Mouse (Mus musculus) kidney, postnatal 0 days (tissue): ENCODE results near the gene Smim17. TPM values are rescaled to one million over a fixed set of nuclear protein-coding genes. Genes with fewer than 3 reads are reported as not detected.
"Not testable (repeated sequence)": the region's sequence is repeated elsewhere in the genome, so short reads cannot be mapped to it uniquely, and the experiment has no call there.

Experiments
- ATAC-seq: fragments of 200-750 bp; cut with Nextera tagmentation; replicated peaks from 2 replicates; pipeline ENCODE4 v1.8.0; 2017; ENCODE audit warnings: low read depth, moderate number of reproducible peaks, moderate TSS enrichment, moderate library complexity; ENCODE audit not compliant: low FRiP score
- DNase-seq: peaks from one replicate; pipeline ENCODE4 v3.0.0-alpha.2; 2016; ENCODE audit warnings: low spot score
- H3K27ac ChIP-seq: fragments of 300-500 bp; sonication (generic); 2 replicates; pipeline ENCODE4 v1.5.1; 2014; ENCODE audit warnings: mild to moderate bottlenecking
- H3K27me3 ChIP-seq: fragments of 300-500 bp; sonication (generic); 2 replicates; pipeline ENCODE4 v1.6.1; 2014; ENCODE audit warnings: low read length, mixed read lengths; ENCODE audit not compliant: insufficient read depth
- H3K36me3 ChIP-seq: fragments of 300-500 bp; sonication (generic); 2 replicates; pipeline ENCODE4 v1.6.1; 2014; ENCODE audit warnings: low read length, mixed read lengths; ENCODE audit not compliant: insufficient read depth
- H3K4me1 ChIP-seq: fragments of 300-500 bp; sonication (generic); replicated peaks from 2 replicates; pipeline ENCODE4 v1.6.1; 2014; ENCODE audit warnings: antibody characterized with exemption, low read length, mixed read lengths; ENCODE audit not compliant: insufficient read depth
- H3K4me2 ChIP-seq: fragments of 300-500 bp; sonication (generic); 2 replicates; pipeline ENCODE4 v1.6.1; 2014; ENCODE audit warnings: mild to moderate bottlenecking, low read length, moderate library complexity, mixed read lengths
- H3K4me3 ChIP-seq: fragments of 300-500 bp; sonication (generic); replicated peaks from 2 replicates; pipeline ENCODE4 v1.5.1; 2014; ENCODE audit warnings: low read depth, low read length
- H3K9ac ChIP-seq: fragments of 300-500 bp; sonication (generic); 2 replicates; pipeline ENCODE4 v1.6.1; 2014; ENCODE audit warnings: low read depth, low read length
- H3K9me3 ChIP-seq: fragments of 300-500 bp; sonication (generic); replicated peaks from 2 replicates; pipeline ENCODE4 v1.6.1; 2016; ENCODE audit warnings: low read length, inconsistent platforms, mixed read lengths
- CTCF ChIP-seq: IDR thresholded peaks from 2 replicates; pipeline ENCODE4 v1.5.1; 2016; ENCODE audit warnings: antibody characterized with exemption, low read depth, mild to moderate bottlenecking, moderate library complexity
- WGBS: fragments of 180-500 bp; shearing (Covaris S2); extraction: QIAGEN DNeasy Blood & Tissue Kit; methylation state at CpG from one replicate; pipeline ENCODE4 v1.1.7; 2014; 5-methylcytosine and 5-hydroxymethylcytosine counted together
- polyA plus RNA-seq: library from polyadenylated mRNA; unstranded; fragments of >200 nt; fragmentation: Nextera tagmentation; extraction: Ambion mirVana; gene quantifications from 2 replicates; pipeline ENCODE4 v1.2.1, GENCODE M21; 2015

Smim17 gene
- polyA plus RNA-seq, 1 experiment from 2014 or later = not detected

DNA sequence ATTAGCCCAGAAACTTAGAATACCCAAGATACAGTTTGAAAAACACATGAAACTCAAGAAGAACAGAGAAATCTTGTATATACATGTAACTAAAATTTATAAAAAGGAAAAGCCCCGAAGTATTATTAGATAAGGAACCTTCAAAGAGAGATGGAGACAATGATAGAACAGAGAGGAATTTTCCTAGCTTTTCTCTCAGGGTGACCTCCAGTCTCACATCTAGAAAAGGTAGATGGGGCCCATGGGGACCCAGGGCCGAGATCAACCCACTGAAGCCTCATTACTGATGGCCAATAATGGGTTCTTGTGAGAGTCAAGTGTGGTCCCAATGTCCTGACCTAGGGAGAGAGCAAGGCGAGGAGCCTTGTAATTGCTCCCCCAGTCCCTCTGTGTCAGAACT is 39.9 kb downstream of the Smim17 start, which contains the start of gene Olfr1344:
Gene Olfr1344 (plus strand): TSS at position 301 of the 400 bp plus-strand sequence.
- H3K27ac ChIP-seq = no peak within 1 kb of the TSS
- no peaks in the 10 kb centered on the region for H3K36me3 ChIP-seq
- no peak within 1 kb of the TSS for H3K4me3 ChIP-seq
- no peak within 1 kb of the TSS for H3K4me2 ChIP-seq
- DNase-seq (no peak), ATAC-seq (no peak)
- no peaks in the 10 kb centered on the region for H3K4me1 ChIP-seq
- no peaks in the 10 kb centered on the region for H3K27me3 ChIP-seq
- TF ChIP-seq CTCF = no peak
- H3K9ac ChIP-seq = no peak within 1 kb of the TSS
- WGBS = 67% methylated on average over 3 of the region's 3 CpGs
- no peaks in the 10 kb centered on the region for H3K9me3 ChIP-seq

DNA sequence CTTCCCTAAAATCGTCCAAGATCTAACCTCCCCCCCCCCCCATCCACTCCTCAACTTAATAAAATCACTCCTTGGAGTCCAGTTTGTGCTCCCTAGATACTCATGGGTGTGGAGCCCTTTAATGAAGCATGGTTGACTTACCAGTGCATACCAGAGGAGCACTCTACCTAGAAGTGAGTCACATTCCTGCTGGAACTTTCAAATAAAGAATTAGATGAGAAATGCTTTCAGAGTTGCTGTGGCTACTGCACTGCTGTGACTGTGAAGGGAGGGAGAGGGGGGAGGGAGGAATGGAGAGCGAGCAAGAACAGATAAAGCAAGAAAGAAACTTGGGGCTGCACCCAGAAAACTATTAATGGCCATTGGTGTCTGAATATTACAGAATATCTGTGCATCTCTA is 42.7 kb downstream of the Smim17 start:
- Histone ChIP-seq H3K4me2 (no peak overlapping the region), H3K9me3 (no peaks in the 10 kb centered on the region), H3K4me1 (no peaks in the 10 kb centered on the region), H3K27me3 (no peaks in the 10 kb centered on the region), H3K4me3 (no peak overlapping the region), H3K9ac (no peak overlapping the region), H3K36me3 (no peaks in the 10 kb centered on the region), H3K27ac (no peak overlapping the region)
- no peak for DNase-seq
- 0 out of 2 replicates have a peak, but pooled peaks have one; percentile 33 for ATAC-seq
- no peak for TF ChIP-seq CTCF
- WGBS = 61% methylated on average over 2 of the region's 2 CpGs

DNA sequence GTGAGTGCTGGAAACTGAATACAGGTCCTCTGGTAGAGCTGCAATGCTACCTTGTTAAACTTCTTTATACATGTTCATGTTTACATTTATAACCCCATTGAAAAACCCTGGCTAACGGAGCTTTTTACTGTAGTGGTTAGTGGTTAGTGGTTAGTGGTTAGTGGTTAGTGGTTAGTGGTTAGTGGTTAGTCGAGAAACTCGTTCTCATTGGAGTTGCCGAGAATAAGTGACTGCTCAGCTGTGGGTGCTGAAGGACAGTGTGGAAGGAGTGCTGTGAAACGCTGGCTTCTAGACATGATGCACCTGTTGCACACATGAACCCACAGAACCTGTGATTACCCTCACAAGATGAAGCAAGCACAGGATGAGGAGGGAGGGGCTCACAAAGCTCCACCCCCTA is 49.3 kb downstream of the Smim17 start:
- ATAC-seq (no peak), DNase-seq (no peak)
- WGBS = 84% methylated on average over 5 of the region's 5 CpGs
- no peak for TF ChIP-seq CTCF
- Histone ChIP-seq H3K4me2 (no peak overlapping the region), H3K4me3 (no peak overlapping the region), H3K4me1 (no peaks in the 10 kb centered on the region), H3K27ac (no peak overlapping the region), H3K36me3 (no peaks in the 10 kb centered on the region), H3K9ac (no peak overlapping the region), H3K27me3 (no peaks in the 10 kb centered on the region), H3K9me3 (no peaks in the 10 kb centered on the region; the same call in 1 of the 2 replicates)

DNA sequence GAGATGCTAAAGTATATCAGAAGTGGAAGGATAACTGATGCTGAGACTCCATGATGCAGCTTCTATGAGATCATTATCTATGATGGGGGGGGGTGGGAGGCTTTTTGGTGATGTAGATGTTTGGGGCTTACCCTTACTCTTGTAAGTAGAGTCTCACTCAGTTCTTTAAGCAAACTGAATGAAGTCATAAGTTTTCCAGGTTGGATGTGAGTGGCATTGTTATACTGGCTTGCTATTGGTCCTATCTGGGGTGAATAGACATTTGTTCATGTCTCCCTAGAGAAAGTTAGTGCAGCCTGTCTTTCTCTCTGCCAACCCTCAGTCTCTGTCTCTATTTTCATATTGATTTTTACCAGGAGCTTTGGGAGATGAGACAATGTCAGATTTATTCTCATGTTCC is 57.4 kb downstream of the Smim17 start, which contains the start of gene Olfr1336:
Gene Olfr1336 (plus strand): TSS at position 301 of the 400 bp plus-strand sequence.
- H3K27ac ChIP-seq = no peak within 1 kb of the TSS

DNA sequence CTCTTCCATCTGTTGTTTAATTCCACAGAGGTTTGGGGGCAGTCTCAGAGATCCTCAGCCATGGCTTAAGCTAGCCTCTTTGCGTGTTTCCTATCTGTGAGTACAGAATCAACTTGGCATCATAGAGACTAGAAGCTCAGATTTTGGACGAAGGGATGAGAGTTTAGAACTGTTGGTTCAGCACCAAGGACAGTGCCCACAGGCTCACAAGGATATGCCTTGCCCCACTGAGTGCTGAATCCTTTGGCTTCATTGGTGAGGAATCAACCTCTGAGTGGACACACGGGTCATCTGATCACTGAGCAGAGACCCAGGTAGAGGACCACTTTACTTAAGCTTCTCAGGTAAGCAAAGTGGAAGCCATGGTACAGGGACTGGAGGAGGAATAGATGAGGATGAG is 57.9 kb downstream of the Smim17 start:
- Histone ChIP-seq H3K27me3 (no peaks in the 10 kb centered on the region), H3K9me3 (no peaks in the 10 kb centered on the region), H3K4me1 (no peaks in the 10 kb centered on the region), H3K27ac (no peak overlapping the region), H3K9ac (no peak overlapping the region), H3K4me3 (no peak overlapping the region), H3K4me2 (no peak overlapping the region), H3K36me3 (no peaks in the 10 kb centered on the region)
- TF ChIP-seq CTCF = no peak
- WGBS = 54% methylated on average over 3 of the region's 3 CpGs
- peak; percentile 8 for DNase-seq
- ATAC-seq = no peak

More for the DNA sequence above, 57.4 kb downstream of the Smim17 start, which contains the start of gene Olfr1336:
- Histone ChIP-seq H3K9me3 (no peaks in the 10 kb centered on the region), H3K27me3 (no peaks in the 10 kb centered on the region), H3K9ac (no peak within 1 kb of the TSS), H3K36me3 (no peaks in the 10 kb centered on the region), H3K4me1 (no peaks in the 10 kb centered on the region), H3K4me2 (no peak within 1 kb of the TSS), H3K4me3 (no peak within 1 kb of the TSS)
- ATAC-seq (no peak), DNase-seq (no peak)
- no peak for TF ChIP-seq CTCF

DNA sequence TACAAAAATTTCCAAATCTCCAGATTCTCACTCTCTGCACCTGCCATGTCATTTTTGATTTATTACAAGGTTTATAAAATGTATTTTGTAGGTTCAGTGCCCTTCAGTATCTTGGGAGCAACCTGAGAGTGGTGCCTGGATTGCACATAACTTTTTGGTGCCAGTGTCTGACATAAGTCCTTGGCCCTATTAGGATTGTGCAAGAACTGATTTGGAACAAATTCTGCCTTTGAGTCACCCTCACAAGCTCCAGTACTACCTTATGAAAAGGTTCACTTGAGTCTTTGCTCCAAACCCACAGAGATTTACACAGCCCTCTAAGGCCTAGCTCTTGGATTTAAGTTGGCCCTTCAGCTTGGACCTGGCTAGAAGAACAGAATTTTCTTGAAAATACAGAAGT is 68.4 kb downstream of the Smim17 start, which contains the start of gene Olfr1346:
Gene Olfr1346 (plus strand): TSS at position 151 of the 400 bp plus-strand sequence.
- Histone ChIP-seq H3K36me3 (no peaks in the 10 kb centered on the region), H3K4me2 (no peak within 1 kb of the TSS), H3K9ac (no peak within 1 kb of the TSS), H3K4me1 (no peaks in the 10 kb centered on the region), H3K27me3 (no peaks in the 10 kb centered on the region), H3K9me3 (no peaks in the 10 kb centered on the region), H3K27ac (no peak within 1 kb of the TSS), H3K4me3 (no peak within 1 kb of the TSS)
- DNase-seq = no peak
- ATAC-seq = no peak
- TF ChIP-seq CTCF = no peak

DNA sequence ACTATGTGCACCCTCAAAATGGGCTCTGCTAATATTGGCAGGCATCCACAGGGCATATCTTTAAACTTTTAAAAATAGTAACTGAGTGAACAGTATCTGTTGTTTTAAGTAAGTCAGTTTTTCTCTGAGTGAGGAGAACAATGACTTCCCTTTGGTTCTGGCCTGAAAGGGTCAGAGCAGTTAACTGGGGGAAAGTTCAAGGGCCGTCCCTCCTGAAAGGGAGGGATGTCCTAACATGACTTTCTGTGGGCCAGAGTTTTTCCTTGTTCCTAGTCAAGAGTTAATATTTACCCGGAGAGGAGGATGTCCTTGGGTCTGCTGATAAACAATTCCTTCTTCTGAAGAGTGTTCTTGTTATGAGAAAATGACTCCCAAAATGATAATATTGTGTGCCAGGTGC is 79.1 kb downstream of the Smim17 start:
- H3K4me1 ChIP-seq, H3K9ac ChIP-seq, H3K4me2 ChIP-seq, ATAC-seq, H3K27me3 ChIP-seq, DNase-seq, H3K36me3 ChIP-seq, H3K9me3 ChIP-seq, H3K4me3 ChIP-seq, H3K27ac ChIP-seq: not testable (repeated sequence)
- 71% methylated on average over 2 of the region's 2 CpGs for WGBS

Other genes with a start within 250 kb of the Smim17 start
- 60.1 and 72.0 TPM in 2 replicates for gene Zfp787, start 242.7 kb upstream of the Smim17 start, polyA plus RNA-seq
- gene Zfp444, start 226.5 kb upstream of the Smim17 start, polyA plus RNA-seq = 66.2 and 66.3 TPM in 2 replicates
- not detected in 2 replicates for gene Galp, start 201.6 kb upstream of the Smim17 start, polyA plus RNA-seq
- not detected in 2 replicates for gene Zscan5b, start 176.4 kb upstream of the Smim17 start, polyA plus RNA-seq
- not detected in 2 replicates for gene Epp13, start 146.0 kb upstream of the Smim17 start, polyA plus RNA-seq
- 4.8 and 4.9 TPM in 2 replicates for gene Zfp667, start 112.1 kb upstream of the Smim17 start, polyA plus RNA-seq
- gene Zfp583, start 67.4 kb upstream of the Smim17 start, polyA plus RNA-seq = 3.2 and 4.2 TPM in 2 replicates
- 0.39 and 0.64 TPM in 2 replicates for gene Gm3854, start 55.0 kb upstream of the Smim17 start, polyA plus RNA-seq
- 1.4 and 2.0 TPM in 2 replicates for gene Zfp78, start 35.4 kb upstream of the Smim17 start, polyA plus RNA-seq
- gene Zfp28, start 15.4 kb upstream of the Smim17 start, polyA plus RNA-seq = 6.2 and 7.4 TPM in 2 replicates
- gene Gm20715, start 11.6 kb downstream of the Smim17 start, polyA plus RNA-seq = not detected in 2 replicates
- not detected in 2 replicates for gene Olfr1344, start 40.0 kb downstream of the Smim17 start, polyA plus RNA-seq
- gene Olfr1336, start 57.5 kb downstream of the Smim17 start, polyA plus RNA-seq = not detected in 2 replicates
- not detected in 2 replicates for gene Olfr1346, start 68.4 kb downstream of the Smim17 start, polyA plus RNA-seq
- not detected in 2 replicates for gene Olfr5, start 88.2 kb downstream of the Smim17 start, polyA plus RNA-seq
- gene Olfr1347, start 101.0 kb downstream of the Smim17 start, polyA plus RNA-seq = not detected in 2 replicates
- gene Olfr1348, start 110.0 kb downstream of the Smim17 start, polyA plus RNA-seq = not detected in 2 replicates
- gene Olfr1349, start 124.2 kb downstream of the Smim17 start, polyA plus RNA-seq = not detected in 2 replicates
- gene Olfr1350, start 166.1 kb downstream of the Smim17 start, polyA plus RNA-seq = not detected in 2 replicates